Mouse (Mus musculus): Measurements from ENCODE around the gene Gp9.

Gp9 gene

DNA sequence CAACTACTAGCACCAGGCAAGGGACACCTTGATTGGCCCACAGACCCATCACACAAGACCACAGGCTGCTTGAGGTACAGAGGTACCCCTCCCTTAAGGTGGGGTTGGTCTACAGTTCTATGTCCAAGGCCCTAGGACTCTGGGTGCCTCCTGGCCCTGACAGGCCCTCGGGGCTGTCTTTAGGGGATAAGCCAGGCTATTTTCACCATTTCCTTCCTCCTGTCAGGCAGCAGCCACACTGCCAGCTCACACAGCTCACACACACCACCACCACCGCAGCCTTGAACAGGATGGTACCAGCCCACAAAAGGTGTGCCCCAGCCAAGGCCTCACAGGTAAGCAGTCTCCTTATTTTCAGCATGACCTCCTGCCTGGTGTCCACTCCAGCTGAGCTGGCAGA, at the start of gene Gp9:
Gp9 (plus strand) TSS at position 231 of the 400 bp plus-strand sequence.
- in situ Hi-C loops (cut with MboI; ENCODE audit: low pct_unique_long_range_greater_than_20kb in 1 of 2, low sequenced_read_pairs in 2 of 2, unreplicated experiment in 1 of 2) = no loop called here

DNA sequence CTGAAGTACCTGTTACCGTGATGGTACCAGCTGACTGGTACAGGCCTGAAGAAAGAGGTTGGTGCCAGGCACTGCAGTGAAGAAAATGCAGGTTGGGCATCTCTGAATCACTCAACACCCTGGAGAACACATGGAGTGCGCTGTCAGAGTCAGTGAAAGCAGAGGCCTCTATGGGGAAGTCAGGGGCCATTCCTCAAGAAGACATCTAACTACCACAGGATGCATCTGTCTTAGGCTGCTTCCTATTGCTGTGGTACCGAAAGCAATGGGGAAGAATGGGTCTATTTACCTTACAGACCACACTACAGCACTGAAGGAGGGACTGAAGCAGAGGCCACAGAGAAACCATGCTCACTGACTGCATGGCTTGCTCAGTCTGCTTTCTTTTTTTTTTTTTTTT, 49.8 kb upstream of the Gp9 start:
- in situ Hi-C loops (cut with MboI; ENCODE audit: low pct_unique_long_range_greater_than_20kb in 1 of 2, low sequenced_read_pairs in 2 of 2, unreplicated experiment in 1 of 2) = no loop called here

DNA sequence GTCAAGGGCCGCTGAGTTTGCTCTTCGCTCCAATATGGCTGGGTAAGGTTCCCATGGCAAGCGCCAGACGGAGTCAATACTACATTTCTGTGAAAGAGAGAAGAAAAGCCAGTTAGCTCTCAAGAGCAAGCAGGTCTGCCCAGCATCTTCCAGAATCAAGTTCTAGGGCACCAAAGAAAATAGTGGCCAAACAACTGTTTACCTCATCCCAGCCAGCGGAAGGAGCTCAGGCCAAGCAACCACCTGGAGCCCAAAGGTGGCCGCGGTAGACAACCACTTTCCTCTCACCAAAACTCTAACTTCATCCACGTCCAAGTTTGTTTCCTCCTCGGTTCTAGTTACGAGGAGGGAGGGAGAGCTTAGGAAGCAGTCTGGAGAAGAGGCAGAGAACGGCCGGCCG, 47.7 kb upstream of the Gp9 start:
- in situ Hi-C loops (cut with MboI; ENCODE audit: low pct_unique_long_range_greater_than_20kb in 1 of 2, low sequenced_read_pairs in 2 of 2, unreplicated experiment in 1 of 2) = loop anchor here in 1 of 2 experiments (10.0 kb wide), 1 partner anchor 465 kb away; the partner anchor contains the start of gene Gata2

DNA sequence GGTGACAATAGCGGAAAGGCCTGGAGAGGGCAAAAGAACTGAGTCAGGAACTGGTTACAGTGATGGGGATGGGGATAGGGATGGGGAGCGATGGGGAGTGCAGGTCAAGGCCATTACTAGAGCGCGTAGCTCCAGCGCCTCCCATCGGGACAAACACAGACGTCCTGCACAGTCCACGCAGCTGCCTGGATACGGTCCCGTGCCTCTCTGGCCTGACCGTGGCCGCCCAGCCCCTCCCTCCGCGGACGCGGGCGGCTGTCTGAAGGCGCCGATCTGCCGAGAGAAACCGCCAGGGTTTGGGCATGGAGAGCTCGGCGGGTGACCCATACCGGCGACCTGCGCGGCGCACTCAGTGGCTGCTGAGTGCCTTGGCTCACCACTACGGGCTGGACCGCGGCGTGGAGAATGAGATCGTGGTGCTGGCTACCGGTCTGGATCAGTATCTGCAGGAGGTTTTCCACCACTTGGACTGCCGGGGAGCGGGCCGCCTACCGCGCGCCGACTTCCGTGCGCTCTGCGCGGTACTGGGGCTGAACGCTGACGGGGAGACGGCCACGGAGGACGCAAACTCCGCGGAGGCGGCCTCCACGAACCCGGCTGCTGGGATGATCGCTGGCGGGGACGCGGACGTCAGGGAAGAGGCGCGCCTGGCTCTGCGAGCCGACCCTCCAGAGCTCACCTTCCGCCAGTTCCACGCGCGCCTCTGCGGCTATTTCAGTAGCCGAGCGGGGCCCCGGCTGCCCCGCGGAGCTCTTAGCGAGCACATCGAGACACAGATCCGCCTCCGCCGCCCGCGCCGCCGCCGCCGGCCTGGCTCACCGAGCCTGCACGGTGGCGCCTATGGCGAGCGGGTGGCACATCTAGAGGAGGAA, 47.0 kb upstream of the Gp9 start, which contains the start of gene Efcc1:
Efcc1 (plus strand) TSS at position 279 of the 872 bp plus-strand sequence.
- in situ Hi-C loops (cut with MboI; ENCODE audit: low pct_unique_long_range_greater_than_20kb in 1 of 2, low sequenced_read_pairs in 2 of 2, unreplicated experiment in 1 of 2) = loop anchor here in 1 of 2 experiments (10.0 kb wide), 1 partner anchor 464 kb away; the partner anchor contains the start of gene Gata2

DNA sequence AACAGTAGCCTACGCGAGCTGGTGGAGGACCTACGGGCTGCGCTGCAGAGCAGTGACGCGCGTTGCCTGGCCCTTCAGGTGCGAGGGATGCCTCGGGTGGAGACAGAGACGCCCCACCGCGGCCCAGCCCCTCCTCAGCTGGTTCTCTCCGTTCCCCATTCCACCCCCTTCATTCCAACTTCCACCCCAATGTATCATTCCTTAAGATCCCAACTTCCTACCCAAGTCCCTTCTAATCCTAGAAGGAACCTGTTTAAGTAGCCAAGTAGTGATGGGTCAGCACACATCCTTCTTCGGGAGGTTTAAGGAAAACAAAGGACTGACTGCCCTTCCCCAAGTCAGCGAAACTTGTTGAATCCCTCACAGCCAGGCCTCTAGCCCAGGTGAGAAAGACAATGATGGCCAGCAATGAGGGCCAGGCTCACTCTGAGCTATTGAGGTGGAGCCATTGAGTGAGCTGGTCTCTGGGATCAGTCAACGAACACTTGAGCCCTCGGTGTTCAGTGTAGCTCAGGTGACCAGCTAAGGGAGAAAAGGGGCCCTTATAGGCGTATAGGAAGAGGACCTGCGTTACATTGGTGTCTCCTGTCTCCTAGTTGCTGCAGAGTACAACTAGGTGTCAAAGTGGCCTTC, 46.3 kb upstream of the Gp9 start:
- in situ Hi-C loops (cut with MboI; ENCODE audit: low pct_unique_long_range_greater_than_20kb in 1 of 2, low sequenced_read_pairs in 2 of 2, unreplicated experiment in 1 of 2) = loop anchor here in 1 of 2 experiments (10.0 kb wide), 1 partner anchor 463 kb away; the partner anchor contains the start of gene Gata2

DNA sequence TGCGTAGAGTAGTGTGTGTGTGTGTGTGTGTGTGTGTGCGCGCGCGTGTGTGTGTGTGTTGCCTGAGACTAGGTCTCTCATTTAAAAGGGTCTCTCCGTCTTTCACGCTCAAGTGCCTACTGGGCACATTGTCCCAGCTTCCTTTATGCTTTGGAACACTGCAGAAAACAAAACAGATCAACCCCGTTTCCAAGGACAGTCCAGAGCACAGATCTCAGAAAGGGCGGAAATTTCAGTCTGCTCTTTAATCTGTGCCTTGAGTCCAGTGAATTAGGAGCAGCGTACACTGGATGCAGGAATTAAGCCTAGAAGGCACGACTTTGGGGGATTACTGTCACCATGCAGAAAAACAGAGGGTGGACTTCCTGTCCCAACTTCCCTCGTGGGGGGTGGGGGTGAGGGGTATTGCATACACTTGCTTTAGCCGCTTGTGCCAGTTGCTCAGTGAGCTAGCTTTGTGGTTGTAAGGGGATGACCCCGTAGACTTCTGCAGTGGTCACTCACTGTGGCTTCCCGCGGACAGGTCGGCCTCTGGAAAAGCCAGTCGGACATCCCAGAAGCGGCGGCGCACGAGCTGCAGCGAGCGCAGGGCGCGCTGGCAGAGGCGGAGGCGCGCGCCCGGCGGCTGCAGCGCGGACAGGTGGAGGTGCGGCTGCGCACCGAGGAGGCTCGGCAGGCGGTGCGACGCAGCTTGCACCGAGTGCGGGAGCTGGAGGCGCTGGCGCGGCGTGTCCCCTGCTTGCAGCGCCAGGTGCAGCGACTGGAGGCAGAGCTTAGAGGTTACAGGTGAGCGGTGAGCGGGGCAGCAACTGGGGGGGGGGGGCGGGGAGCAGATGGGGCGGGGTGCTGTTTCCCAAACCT, 45.5 kb upstream of the Gp9 start:
- in situ Hi-C loops (cut with MboI; ENCODE audit: low pct_unique_long_range_greater_than_20kb in 1 of 2, low sequenced_read_pairs in 2 of 2, unreplicated experiment in 1 of 2) = loop anchor here in 1 of 2 experiments (10.0 kb wide), 1 partner anchor 462 kb away; the partner anchor contains the start of gene Gata2

DNA sequence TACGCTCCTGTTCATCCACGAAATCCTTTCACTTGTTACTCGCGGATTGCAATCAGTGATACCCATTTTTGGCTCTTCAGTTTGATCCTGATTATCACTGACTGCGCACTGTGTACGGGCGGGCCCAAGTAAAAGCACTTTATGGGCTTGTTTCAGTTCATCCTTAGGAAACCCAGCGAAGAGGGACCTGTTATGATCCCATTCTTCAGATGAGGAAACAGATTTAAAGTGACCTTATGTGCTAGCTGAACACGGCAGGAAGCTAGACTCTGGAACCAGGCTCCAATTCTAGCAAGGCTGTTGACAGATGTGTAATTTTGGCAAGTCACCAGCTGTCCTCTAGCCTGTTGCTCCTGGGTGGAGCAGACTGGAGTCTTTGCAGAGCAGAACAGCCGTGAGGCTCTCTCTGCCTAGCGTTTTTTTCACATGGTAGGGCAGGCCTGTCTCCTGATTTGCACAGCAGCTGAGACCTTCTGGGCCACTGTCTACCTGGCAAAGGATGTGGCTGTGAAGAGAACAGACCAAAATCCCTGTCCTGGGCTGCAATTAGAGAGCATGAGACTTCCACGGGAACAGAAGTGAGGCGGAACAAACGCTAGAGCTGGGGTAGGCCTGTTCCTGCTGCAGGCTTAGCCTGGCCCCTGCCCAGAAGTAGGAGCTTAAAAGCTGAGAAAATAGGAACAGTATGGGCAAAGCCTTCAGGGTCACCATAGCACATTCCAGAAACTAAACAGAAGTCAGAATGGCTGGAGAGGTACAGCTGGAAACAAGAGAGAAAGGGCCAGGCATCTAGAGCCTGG, 44.5 kb upstream of the Gp9 start:
- in situ Hi-C loops (cut with MboI; ENCODE audit: low pct_unique_long_range_greater_than_20kb in 1 of 2, low sequenced_read_pairs in 2 of 2, unreplicated experiment in 1 of 2) = loop anchor here in 1 of 2 experiments (10.0 kb wide), 1 partner anchor 461 kb away; the partner anchor contains the start of gene Gata2

DNA sequence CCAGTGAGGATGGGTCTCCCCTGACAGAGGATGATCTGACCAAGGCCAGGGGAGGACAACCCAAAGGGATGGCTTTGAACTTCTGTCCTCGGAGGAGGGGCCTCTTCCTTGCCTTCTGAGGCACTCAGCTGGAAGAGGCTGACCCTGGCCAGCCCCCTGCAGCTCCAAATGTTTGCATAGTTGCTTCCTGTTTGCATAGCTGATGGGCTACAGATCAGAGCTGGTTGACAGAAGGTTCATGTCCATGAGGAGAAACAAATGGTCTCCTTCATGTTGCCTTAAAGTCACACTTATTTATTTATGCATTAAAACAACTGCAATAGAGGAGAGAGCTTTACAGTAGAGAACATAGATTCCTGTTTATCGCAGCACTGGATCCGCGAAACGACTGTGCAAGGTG, 43.7 kb upstream of the Gp9 start:
- in situ Hi-C loops (cut with MboI; ENCODE audit: low pct_unique_long_range_greater_than_20kb in 1 of 2, low sequenced_read_pairs in 2 of 2, unreplicated experiment in 1 of 2) = loop anchor here in 1 of 2 experiments (10.0 kb wide), 1 partner anchor 461 kb away; the partner anchor contains the start of gene Gata2

DNA sequence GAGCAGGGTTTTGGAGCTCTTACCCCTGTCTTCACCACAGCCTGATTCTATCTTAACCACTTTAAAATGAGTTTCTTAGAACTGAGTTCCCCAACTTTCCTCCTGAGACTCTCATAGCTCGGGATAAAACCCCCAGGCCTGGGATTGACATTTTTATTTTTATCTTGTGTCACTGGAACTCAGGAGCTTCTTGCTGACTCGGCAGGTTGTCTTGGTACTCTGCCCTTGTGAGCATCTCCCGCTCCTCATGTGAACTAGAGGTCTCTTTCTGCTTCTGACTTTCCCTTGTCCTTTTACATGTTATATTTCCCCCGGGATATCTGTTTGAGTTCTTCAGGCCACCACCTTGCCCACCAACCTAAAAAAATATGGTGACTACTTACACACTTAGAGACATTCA, 40.9 kb upstream of the Gp9 start:
- in situ Hi-C loops (cut with MboI; ENCODE audit: low pct_unique_long_range_greater_than_20kb in 1 of 2, low sequenced_read_pairs in 2 of 2, unreplicated experiment in 1 of 2) = loop anchor here in 1 of 2 experiments (10.0 kb wide), 1 partner anchor 458 kb away; the partner anchor contains the start of gene Gata2

DNA sequence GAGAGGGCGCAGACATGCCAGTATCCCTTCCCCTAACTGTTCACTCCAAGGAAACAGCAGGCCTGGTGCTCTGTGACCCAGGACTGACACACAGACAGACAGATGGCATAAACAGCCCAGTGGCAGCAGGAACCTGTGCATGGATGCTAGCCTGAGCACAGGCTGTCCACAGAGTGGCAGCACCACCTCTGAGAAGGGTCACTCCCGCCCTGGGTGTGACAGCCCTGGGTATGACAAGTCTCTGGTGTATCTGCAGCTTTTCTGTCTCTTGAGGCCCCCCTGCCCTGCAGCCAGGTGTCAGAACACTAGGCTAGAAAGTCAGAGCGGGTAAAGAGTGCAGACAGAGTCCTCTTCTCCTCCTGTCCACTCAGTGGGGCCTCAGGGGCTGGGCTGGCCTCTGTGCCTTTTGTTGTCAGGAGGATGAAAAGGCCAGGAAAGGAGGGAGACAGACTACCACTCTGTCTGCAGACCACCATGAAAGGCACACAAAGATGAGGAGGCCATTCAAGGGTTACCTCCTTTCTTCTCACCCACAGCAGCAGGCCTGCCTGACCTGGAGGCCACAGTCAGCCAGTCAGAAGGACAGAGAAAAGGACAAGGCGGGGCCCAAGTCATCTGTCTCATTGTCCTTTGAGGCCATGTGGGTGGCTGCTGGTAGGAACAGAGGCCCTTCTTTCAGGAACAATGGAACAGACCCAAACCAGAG, 39.8 kb upstream of the Gp9 start:
- in situ Hi-C loops (cut with MboI; ENCODE audit: low pct_unique_long_range_greater_than_20kb in 1 of 2, low sequenced_read_pairs in 2 of 2, unreplicated experiment in 1 of 2) = loop anchor here in 1 of 2 experiments (10.0 kb wide), 1 partner anchor 457 kb away; the partner anchor contains the start of gene Gata2

DNA sequence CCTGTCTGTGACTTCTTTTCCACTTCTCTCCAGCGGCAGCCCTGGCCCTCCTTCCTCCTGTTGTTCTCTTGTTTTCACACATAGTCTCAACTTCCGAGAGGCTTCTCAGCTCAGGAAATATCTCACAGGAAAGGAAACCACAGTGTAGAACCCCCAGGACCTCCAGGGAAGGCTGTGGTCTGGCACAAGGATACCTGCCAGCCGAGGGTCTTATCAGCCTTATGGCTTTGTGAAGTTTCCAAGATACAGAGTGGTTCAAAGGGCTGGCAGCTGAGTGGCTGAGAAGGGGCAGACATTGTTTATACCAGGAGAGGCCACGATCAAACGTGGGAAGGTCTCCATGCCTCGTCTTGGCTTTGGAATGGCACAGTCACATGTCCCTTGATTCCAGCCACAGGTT, 38.0 kb upstream of the Gp9 start:
- in situ Hi-C loops (cut with MboI; ENCODE audit: low pct_unique_long_range_greater_than_20kb in 1 of 2, low sequenced_read_pairs in 2 of 2, unreplicated experiment in 1 of 2) = loop anchor here in 1 of 2 experiments (10.0 kb wide), 1 partner anchor 455 kb away; the partner anchor contains the start of gene Gata2

DNA sequence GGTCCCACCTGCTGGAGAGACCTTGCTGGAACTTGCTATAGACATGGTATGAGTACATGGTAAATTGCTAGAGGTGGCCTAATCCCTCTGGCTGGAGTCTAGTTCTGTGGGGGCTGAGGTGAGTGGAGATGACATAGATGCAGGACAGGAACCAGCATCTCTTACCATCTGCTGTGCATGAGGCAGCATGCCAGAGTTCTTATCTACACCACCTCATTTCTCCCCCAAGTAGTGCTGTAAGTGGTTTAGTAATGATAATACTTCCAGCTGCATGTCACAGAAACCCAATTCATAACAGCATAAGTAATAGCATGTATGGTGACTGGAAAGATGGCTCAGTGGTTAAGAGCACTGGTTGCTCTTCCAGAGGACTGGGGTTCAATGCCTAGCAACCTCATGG, 37.4 kb upstream of the Gp9 start:
- in situ Hi-C loops (cut with MboI; ENCODE audit: low pct_unique_long_range_greater_than_20kb in 1 of 2, low sequenced_read_pairs in 2 of 2, unreplicated experiment in 1 of 2) = no loop called here

DNA sequence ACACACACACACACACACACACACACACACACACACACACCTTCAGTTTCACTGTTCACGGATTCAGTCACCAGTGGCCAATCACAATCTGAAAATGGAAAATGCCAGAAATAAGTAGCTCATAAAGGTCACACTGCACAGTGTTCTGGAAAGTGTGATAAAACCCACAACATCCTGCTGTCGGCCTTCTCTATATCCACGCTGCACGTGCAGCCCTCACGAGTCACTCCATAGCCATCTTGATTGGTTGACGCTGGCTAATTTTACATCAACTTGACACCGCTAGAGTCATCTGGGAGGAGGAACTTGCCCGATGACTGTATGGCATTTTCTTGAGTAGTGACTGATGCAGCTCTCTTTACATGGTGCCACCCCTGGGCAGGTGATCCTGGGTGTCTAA, 35.9 kb upstream of the Gp9 start:
- in situ Hi-C loops (cut with MboI; ENCODE audit: low pct_unique_long_range_greater_than_20kb in 1 of 2, low sequenced_read_pairs in 2 of 2, unreplicated experiment in 1 of 2) = no loop called here

DNA sequence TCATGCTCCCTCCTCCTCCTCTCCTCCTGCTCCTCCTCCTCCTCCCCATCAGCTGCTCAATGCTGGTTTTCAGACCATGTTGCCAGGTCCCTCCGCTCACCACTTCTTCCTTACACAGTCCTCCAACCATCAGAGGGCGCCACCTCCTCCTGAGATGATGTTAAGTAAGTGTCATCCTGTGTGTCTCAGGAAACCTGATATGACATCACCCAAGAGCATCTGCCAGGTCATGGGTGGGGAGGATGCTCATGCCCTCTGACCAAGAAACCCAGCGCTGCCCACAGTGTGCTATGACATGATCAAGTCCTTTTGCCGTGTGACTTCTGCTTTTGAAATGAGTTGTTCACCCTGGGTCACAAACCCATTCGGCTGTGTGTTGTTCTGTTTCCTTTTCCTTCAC, 35.1 kb upstream of the Gp9 start:
- in situ Hi-C loops (cut with MboI; ENCODE audit: low pct_unique_long_range_greater_than_20kb in 1 of 2, low sequenced_read_pairs in 2 of 2, unreplicated experiment in 1 of 2) = no loop called here

DNA sequence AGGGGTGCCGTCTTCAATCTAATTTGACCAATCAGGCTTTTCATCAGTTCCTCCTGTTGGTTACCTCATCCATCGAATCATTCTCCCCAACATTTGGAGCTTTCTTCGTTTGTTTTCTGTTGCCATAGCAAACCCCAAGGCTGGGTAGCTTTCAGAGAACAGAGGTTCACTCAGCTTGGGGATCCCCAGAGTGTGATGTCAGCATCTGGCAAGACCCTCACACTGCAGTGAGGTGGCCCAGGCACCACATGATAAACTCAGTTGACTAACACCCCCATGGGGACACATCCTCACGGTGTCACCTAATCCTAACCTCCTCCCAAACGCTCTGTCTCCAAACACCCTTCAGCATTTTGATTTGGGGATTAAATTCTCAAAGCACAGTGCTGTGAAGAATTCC, 34.6 kb upstream of the Gp9 start:
- in situ Hi-C loops (cut with MboI; ENCODE audit: low pct_unique_long_range_greater_than_20kb in 1 of 2, low sequenced_read_pairs in 2 of 2, unreplicated experiment in 1 of 2) = no loop called here

DNA sequence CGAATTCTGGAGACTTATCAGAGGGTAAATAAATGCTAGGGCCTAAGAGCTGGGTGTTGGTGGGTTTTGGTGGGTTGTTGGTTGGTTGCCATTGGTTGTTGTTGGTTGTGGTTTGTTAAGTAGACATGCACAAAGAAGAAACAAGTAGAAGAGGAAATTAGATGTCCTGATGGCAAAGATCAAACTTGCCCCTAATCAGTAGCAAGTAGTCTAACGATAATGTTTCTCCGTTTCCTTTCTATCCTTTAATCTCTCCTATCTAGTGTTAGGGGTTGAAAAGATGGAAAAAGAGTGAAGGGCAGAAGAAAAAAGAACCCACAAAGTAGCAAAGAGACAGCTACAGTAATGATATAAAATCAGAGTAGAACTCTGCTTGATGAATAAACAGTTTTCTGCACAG, 33.2 kb upstream of the Gp9 start:
- in situ Hi-C loops (cut with MboI; ENCODE audit: low pct_unique_long_range_greater_than_20kb in 1 of 2, low sequenced_read_pairs in 2 of 2, unreplicated experiment in 1 of 2) = no loop called here

DNA sequence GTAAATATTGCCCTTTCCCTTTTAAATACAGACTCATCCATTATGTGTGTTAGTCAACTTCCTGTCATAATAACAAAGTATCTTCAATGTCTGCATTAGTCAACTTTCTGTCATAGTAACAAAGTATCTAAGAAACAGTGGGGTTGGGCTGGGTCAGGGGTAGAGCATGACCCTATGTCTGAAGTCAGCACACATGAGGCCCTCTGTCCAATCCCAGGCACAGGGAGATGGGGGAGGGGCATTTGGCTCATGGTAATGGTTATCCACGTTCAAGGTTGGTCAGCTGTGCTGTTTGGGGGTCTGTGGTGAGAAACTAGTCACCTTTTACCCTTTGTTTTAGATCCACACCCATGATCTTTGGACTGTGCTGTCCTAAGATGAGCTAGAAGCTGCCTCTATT, 32.6 kb upstream of the Gp9 start:
- in situ Hi-C loops (cut with MboI; ENCODE audit: low pct_unique_long_range_greater_than_20kb in 1 of 2, low sequenced_read_pairs in 2 of 2, unreplicated experiment in 1 of 2) = no loop called here

Data from mouse embryonic stem cell (cell line).